Mouse (Mus musculus) cerebellum, adult 9-10 months (tissue): ENCODE data around the gene Apom.
A peak's percentile ranks its signal among the peaks of the same experiment; 100 is the strongest.
"Not testable (repeated sequence)": the region's sequence is repeated elsewhere in the genome, so short reads cannot be mapped to it uniquely, and the experiment has no call there.

Experiments
- DNase-seq: peaks from one replicate; pipeline ENCODE4 v3.0.0; 2022

The Apom gene

DNA sequence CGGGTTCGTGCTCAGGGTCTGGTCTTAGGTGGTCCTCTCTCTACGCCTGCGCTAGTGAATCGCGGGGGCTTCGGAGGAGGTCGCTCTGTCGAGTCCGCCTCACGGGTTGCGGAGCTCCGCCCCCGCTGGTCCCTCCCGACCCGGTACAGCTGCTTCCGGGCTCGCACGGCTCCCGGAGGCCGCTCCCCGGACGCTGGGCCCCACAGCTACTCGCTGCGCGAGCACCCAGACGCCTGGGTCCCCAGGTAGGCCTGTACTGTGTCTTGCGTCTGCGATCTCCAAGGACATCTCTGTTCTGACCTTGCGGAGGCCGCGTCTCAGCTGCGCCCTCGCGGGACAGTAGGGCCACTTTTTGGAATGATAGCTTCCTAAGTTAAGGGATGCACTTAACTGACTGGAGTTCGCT, 5.6 kb downstream of the Apom start, which contains the start of gene D17H6S53E:
D17H6S53E (plus strand) TSS at position 168 of the 406 bp plus-strand sequence.
- no peak for DNase-seq

DNA sequence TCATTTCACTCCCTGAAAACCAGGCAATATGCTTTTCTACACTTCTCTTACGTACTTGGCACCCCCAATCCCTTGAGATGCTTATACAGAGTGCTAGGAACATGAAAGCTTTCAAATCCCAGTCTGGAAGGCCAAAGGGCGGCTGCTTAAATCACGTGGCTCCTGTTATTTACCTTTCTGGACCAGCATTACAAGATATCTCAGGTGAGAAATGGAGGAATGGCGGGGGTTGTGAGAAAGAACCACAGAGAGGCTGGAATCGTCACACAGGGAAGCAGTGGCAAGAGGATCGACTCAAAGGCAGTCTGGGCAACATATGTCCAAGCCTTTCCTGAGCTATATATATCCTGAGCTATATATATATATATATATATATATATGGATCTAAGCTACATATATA, 6.3 kb downstream of the Apom start:
- no peak for DNase-seq

DNA sequence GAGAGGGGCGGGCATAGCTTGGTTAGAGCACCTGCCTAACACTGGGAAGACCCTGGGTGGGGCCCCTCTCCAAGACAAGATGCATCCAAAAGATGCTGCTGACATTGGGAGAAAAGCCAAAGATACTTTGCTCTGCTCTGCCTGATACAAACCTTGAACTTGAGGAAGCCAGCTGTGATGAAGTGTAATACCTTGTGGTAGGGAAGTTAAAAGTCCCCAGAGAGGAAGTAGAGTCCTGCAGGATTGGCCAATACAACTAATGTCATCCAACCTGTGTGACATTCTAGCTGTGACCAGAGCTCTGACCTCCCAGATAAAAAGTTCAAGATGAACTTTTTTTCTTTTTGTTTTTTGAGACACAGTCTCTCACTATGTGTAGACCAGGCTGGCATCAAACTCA, 6.8 kb downstream of the Apom start:
- DNase-seq = no peak

DNA sequence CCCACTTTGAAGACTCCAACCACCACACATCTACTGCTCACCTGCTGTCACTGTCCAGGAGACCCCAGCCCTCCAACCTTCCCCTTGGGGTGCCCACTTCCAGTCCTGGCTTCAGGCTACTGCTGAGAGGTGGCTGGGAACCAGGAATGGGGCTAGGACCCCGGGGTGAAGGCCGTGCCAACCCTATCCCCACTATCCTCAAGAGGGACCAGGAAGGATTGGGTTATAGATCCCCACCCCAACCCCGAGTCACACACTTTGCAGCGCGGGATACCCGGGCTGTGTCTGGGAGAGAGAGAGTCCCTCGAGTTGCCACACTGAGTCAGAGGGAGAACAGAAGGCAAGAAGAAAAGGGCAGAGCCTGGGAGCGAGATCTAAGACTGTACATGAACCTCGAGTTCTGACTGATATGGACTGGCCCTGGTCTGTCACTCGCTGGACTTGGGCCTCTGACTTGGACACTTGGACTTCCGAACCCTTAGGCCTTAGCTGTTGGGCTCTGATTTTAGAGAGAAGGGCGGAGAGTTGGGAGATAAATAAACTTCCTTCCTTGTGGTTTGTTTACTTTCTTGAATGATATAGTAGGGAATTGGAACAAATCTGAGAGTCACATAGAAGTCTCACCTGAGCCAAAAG, 7.5 kb downstream of the Apom start:
- DNase-seq = not testable (repeated sequence)

DNA sequence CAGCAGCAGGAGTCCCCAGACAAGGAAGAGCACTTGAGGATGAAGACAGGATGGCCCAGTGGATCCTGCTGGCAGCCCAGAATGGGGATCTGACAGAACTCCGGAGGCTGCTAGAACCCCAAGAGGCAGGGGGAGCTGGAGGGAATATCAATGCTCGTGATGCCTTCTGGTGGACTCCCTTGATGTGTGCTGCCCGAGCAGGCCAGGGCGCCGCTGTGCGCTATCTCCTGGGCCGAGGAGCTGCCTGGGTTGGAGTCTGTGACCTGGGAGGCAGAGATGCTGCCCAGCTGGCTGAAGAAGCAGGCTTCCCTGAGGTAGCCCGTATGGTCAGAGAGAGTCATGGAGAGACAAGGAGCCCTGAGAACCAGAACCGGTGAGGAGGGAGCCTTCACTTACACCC, 8.6 kb downstream of the Apom start:
- DNase-seq = not testable (repeated sequence)

DNA sequence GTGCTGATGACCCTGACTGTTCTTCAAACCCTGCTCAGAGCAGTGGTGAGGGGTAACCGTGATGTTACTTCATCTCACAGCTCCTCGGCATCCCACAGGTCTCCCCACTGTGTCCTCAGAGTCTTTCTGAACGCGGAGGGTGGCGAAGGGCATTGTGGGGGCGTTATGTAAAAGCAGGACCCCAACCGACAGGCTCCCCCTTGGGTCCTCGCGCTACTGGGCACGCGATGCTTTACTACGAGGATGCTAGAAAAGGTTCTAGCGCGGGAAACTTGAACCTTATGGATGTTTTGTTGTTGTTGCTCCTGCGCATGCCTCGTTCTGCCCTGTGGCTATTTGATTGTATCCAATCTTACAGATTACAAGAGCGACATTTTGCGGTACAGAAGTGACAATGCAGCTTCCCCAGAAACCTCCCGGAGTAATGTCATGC, 10.0 kb downstream of the Apom start, which contains the start of gene Csnk2b:
Csnk2b (minus strand) TSS at position 183 of the 433 bp plus-strand sequence.
- DNase-seq = peak; percentile 90

DNA sequence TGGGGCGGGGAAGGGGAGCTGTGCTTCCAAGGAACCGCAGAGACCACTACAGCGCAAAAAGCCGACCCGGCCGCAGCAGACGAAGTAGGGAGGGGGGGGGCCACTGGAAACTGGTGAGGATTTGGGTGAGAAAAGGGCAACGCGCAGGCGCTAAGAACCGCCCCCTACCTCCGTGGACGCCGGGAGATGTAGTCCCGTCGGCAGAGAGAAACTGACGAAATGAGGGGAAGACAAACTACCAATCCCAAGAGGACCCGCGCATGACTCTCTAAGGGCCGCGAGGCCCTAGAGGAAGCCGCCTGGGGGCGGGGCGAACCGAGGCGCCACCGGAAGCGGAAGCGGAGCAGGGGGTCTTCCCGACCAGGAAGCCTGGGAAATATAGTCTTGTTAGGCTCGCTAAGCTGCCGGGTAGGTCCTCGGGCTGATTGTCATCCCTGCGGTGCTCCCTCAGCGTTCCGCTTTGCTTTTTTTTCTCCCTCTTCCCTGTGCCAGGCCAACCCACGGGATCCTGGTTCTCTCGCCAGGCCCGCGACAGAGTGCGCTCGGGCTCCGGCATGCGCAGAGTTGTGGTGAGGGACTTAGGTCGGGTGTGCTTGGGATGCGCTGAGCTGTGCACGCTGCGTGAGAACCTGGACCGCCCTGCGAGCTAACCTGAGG, 10.6 kb downstream of the Apom start, which contains the start of gene Gpank1:
Gpank1 (plus strand) TSS at position 313 of the 657 bp plus-strand sequence.
- DNase-seq = peak; percentile 99

DNA sequence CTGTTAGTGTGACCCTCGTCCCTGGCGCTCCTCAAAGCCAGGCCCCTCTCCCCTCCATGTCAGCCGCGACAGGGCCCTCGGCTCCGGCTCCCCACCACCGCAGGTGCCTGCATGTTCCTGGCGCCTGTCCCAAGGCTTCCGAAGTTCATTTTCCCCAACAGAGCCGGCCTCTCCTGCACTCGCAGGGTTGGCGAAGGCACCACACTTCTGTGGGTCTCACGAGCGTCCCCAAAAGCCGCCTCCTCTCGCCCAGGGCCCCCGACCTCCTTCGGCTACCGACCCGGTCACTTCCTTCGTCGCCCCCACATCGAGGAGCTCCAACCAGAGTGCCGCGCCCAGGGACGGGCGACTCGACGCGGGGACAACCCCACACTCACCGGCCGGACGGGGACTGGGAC, 11.1 kb downstream of the Apom start:
- peak; percentile 74 for DNase-seq

DNA sequence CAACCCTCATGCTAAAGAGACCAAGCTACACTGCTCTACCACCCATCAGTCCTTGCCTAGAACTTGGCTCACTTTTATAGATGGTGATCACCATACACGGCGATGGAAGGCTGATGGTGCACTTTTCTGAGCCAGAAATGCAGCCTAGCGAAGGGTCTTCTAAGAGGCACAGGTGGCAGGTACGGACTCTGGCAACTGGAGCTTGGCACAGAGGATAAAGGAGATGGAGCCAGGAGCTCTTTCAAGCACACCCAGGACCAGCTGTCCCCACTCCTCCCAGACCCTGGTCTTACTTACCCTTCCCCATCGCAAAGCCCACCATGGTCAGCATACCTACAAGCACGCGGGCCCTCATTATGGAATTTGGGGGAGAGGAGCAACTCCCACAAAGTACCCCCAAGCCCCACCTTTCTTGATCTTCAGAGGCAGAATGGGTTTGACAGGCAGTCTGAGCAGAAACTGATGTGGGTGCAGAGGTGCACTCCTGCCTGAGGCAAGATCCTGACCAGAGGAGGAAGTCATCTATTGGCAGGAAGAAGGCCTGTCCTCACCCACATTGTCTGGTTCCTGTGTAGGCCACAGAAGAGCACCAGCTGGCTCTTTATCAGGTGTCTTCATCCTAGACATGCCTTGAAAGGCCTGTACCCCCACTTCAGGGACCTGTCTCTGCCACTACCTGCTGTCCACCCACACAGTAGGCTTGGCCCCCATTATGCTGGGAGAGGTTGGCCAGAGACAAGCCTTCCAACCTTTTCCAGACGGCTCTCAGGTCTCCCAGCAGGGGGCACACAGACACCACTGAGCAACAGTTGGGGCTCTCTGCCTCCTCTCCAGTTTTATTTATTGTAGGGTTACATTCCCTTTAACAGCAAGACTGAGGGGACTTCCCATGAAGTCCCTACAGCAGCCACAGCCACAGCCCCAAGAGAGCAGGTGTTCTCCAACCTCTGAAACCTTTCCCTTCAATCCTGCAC, 16.5 kb downstream of the Apom start, which contains the start of gene Ly6g5b:
Ly6g5b (minus strand) TSS at position 383 of the 974 bp plus-strand sequence.
- DNase-seq = no peak

DNA sequence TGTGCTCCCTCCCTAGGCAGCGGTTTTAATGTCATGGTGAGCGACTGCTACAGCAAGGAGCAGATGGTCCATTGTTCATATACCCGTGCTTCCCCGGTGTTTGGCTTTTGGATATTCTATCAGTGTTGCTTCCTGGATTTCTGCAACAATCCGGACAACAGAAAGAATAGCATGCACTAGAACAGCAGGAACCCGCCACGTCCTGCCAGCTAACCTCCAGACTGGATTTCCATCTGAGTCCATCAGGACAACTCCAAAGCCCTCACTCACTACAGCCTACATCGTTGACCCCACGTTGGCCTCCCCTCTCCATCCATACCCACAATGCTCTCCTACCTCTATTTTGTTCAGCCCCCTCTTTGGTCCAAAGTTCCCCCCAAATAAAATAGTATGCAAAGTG, 20.1 kb downstream of the Apom start:
- no peak for DNase-seq

DNA sequence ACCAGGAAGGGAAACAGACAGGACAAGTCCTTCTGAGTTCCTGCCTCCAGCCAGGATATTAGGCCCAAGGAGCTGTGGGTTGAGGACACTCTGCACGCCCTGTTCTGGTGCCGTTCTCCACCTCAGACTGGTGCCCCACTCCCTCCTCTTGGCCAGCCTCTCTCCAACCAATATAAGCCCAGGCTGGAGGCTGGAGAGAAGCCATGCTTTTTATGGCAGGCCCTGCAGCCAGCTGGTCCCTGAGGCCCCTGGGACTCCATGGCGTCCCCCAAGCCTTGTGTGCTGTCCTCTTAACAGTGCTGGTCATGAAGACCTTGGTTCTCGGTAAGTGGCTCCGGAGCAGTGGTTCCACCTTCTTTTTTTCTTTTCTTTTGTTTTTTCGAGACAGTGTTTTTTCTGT, 23.8 kb downstream of the Apom start, which contains the start of gene Ly6g5c:
Ly6g5c (plus strand) TSS at position 183 of the 400 bp plus-strand sequence.
- peak; percentile 76 for DNase-seq

DNA sequence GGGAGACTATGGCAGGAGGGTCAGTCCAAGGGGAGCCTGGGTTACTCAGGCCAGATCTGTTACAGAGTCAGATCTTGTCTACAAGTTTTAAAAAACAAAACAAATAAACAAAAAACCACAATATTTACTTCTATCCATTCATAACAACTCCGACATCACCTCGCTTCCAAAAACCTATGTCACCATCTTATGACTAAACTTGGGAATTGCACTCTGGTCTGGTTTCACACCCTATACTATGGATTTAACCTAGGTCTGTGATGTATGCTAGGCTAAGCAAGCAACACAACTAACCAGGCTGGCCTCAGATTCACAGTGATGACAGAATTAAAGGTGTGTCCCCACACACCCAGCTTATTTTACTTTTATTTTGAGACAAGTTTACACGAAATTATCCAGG, 25.3 kb downstream of the Apom start:
- DNase-seq = no peak

DNA sequence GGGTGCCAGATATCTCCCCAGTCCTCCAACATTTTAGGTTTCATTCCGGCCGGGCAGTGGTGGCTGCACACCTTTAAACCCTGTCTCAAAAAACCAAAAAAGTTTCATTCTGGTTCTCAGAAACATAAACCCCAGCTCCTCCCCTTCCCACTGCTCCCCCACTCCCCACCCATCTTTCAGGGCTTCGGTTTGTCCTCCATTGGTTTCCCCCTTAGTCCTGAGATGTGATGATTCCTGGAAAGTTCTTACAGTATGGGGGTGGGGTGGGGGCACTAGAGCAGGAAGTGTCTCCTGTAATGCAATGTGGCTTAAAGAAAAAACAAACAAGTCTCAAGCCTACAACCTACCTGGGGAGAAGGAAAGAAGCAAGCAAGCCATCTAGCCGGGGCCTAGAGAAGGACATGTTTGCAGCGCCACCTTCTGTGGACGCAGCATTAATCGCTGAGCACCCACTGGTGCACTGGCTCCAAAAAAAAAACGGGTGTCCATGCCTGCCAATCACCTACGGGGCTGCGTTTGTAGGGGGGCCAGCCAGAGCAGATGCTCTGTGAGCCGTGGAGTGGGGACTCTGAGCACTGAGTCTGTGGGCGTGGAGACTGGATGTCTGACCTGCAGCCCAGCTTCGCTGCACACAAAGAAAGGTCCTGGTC, 26.0 kb downstream of the Apom start:
- peak; percentile 80 for DNase-seq

DNA sequence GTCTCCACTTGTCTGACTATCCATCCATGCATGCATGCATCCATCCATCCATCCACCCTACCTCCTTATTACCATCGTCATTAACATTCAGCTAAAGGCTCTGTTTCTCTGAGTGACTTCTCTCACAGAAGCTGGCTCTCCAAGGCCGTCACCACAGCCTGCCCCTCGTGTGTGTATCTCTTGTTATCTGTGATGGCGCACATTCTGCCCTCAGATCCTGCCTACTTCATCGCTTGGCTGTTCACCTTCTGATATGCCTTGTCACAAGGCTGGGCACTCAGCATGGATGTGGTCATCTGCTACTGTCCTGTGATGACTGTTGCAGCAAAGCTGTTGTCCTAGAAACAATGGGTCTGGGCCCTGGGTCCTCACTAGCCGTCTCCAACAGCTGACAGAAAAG, 27.1 kb downstream of the Apom start:
- no peak for DNase-seq

DNA sequence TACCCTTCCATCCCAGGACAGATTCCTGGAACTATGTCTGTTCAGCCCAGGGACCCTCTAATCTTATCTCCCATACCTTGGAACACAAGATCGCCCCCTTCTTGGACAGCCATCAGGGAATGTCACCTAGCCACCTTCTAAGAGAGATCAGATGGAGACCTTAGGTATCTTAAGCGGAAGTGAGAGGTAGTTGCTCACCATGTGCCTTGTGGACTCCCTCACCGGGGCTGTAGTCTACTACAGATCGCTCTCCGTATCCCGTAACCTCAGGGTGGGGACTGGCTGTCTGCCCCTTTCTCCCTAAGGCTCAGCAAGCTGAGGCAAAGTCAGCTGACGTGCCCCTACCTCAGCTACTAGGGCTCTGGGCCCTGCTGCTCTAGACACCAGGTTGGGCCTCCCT, 27.8 kb downstream of the Apom start:
- no peak for DNase-seq

DNA sequence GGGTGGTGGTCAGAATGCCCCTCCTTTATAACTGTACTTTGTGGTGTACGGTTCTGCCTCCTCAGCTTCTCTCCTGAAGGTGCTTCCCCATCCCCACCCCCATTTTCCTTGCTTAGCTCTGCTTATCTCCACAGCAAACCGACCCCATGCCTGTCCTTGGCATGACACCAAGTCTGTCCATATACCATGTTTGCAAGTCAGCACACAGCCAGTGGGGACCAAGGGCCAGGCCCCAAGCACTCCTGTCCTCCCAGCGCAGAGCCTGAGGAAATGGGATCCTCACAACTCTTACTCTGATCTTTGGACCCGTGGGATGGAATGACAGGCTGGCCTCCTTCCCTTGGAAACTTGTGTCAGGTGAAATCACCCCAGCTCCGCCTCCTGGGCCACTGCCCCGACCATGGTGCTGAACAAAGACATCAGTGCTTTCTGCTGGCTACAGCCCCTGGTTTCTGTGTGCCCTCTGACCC, 28.6 kb downstream of the Apom start:
- no peak for DNase-seq

DNA sequence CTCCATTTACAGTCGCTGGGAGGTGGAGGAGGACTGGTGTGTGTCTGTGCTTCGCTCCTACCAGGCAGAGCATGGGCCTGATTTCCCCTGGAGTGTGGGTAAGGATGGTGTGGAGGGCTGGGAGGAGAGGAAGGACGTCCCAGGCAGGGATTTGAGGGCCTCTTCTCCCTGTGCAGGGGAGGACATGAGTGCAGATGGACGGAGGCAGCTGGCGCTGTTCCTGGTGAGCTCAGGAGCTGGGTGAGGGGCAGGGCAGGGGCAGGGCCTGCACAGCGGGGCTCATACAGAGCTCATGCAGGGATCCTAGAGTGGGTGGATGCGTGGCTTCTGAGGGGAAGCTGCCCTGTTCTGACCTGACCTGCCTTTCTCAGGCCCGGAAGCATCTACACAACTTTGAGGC, 29.6 kb downstream of the Apom start:
- no peak for DNase-seq

DNA sequence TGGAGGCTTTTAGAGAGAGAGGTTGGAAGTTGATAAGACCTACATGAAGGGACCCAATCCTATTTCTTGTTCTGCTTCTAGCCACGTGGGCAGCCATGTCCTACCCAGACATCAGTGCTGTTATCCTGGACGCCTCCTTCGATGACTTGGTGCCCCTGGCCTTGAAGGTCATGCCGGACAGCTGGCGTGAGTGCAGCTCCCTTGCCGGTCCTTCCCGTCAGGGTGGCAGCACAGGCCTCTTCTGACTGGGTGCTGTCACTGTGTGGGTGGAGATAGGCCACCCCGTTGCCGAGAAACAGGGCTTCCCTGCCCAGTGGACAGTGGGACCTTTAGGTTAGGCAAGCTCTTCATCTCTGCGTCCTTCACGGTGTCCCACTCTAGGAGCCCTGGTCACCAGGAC, 30.7 kb downstream of the Apom start:
- no peak for DNase-seq

DNA sequence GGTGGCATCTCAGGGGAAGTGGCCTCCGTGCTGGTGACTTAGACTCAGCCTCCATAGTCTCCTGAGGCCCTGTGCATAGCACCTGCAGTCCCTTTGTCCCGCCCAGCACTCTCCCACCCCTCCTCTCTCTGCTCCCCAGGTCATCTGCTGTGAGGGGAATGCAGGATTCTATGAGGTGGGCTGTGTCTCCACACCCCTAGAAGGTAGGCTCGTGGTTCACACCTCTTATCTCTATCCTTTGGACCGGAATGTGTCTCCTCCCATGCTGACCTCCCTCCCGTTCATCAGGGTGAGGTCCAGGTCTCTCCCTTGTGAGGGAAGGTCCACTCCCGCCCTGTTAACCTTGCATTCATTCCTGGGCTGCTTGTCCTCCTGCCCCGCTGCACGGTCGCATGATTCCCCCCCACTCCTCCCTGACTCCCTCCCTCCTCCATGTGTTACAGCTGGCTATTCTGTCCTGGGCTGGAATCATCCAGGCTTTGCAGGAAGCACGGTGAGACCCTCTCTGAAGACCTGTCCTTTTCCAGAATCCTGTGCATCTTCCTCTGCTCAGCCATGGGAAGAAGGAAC, 31.6 kb downstream of the Apom start:
- DNase-seq = no peak

DNA sequence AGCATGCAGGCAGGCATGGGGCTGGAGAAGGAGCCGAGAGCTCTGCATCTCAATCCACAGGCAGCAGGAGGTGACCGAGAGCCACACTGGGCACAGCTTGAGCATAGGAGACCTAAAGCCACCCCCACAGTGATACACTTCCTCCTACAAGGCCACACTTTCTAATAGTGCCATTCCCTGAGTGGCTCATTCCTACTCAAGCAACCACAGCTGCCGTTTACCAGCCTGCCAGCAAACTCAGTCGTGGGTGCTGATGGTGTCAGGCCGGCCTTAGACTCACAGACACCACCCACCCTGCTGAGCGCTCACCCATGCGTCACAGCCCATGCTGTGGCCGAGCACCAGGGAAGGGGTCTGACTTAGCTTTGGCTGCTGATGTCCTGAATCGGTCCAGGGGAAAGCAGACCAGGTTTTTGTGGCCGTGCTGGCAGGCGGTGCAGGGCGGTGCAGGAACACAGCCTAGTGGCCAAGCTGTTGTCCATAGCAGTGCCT, 34.6 kb downstream of the Apom start:
- DNase-seq = peak; percentile 78

DNA sequence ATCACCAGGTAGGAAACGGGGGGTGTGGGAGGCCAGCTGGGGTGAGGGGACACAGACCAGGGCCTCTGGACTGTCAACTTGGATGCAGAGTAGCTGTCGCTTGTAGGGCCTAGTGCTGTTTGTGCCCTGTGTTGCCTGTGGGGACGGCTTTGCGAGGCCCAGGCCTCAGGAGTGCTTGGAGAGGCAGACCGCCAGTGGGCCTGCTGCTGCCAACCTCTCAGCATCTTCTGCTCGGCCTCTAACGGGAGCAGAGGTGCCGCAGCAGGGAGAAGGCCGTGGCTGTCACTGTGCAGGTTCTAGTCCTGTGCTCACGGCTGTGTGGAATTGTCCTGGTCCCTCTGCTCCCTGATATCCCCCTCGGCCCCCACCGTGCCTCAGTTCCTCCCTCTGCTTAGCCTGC, 35.3 kb downstream of the Apom start:
- DNase-seq = no peak
